Mouse (Mus musculus) liver, embryonic 14.5 days (tissue): Measurements from ENCODE around the gene Vegfa. TPM values are rescaled to one million over a fixed set of nuclear protein-coding genes. Genes with fewer than 3 reads are reported as not detected.

ENCODE experiments used
- ATAC-seq: fragments of 200-750 bp; cut with Nextera tagmentation; 2 replicates; pipeline ENCODE4 v1.8.0; 2017; ENCODE audit warnings: moderate number of reproducible peaks, mild to moderate bottlenecking, moderate library complexity; ENCODE audit not compliant: insufficient read depth
- DNase-seq, 3 experiments: peaks; one replicate each; pipeline ENCODE4 v3.0.0-alpha.2; 2012 to 2013; ENCODE audit warnings: low read depth in 3 of 3, low spot score in 3 of 3
- H3K27ac ChIP-seq: fragments of 300-500 bp; sonication (generic); 2 replicates; pipeline ENCODE4 v1.5.1; 2014; ENCODE audit warnings: moderate library complexity, mild to moderate bottlenecking, control low read depth, inconsistent platforms
- H3K27me3 ChIP-seq: fragments of 300-500 bp; sonication (generic); 2 replicates; pipeline ENCODE4 v1.6.1; 2014; ENCODE audit warnings: mild to moderate bottlenecking, low read length, moderate library complexity; ENCODE audit not compliant: control insufficient read depth, insufficient read depth
- H3K36me3 ChIP-seq: fragments of 300-500 bp; sonication (generic); replicated peaks from 2 replicates; pipeline ENCODE4 v1.6.1; 2014; ENCODE audit warnings: low read depth; ENCODE audit not compliant: control insufficient read depth, insufficient read depth
- H3K4me1 ChIP-seq, 2 experiments: fragments of 200-500 bp in 1 of 2; fragments of 300-500 bp in 1 of 2; sonication (generic) in 1 of 2; replicated peaks; 2 replicates each; pipeline ENCODE4 v1.6.1; 2012 to 2014; ENCODE audit warnings: antibody characterized with exemption in 1 of 2, inconsistent platforms in 1 of 2, low read length in 1 of 2; ENCODE audit not compliant: control insufficient read depth in 2 of 2, insufficient read depth in 2 of 2
- H3K4me2 ChIP-seq: fragments of 300-500 bp; sonication (generic); 2 replicates; pipeline ENCODE4 v1.6.1; 2014; ENCODE audit warnings: low read depth, mild to moderate bottlenecking, control low read depth, moderate library complexity
- H3K4me3 ChIP-seq, 2 experiments: fragments of 200-500 bp in 1 of 2; fragments of 300-500 bp in 1 of 2; sonication (generic) in 1 of 2; 2 replicates each; pipeline ENCODE4 v1.5.1; 2012 to 2014; ENCODE audit warnings: low read depth in 2 of 2, low read length in 2 of 2, mild to moderate bottlenecking in 2 of 2, control low read depth in 1 of 2, inconsistent platforms in 1 of 2, moderate library complexity in 1 of 2; ENCODE audit not compliant: insufficient read depth in 1 of 2
- H3K9ac ChIP-seq: fragments of 300-500 bp; sonication (generic); replicated peaks from 2 replicates; pipeline ENCODE4 v1.6.1; 2014; ENCODE audit warnings: mild to moderate bottlenecking, control low read depth, moderate library complexity
- H3K9me3 ChIP-seq: fragments of 300-500 bp; sonication (generic); 2 replicates; pipeline ENCODE4 v1.6.1; 2016; ENCODE audit warnings: low read length, mixed read lengths; ENCODE audit not compliant: control insufficient read depth
- CTCF ChIP-seq: IDR thresholded peaks from 2 replicates; pipeline ENCODE4 v1.5.1; 2016; ENCODE audit warnings: antibody characterized with exemption, low read depth, control low read depth
- EP300 ChIP-seq: IDR thresholded peaks from 2 replicates; pipeline ENCODE4 v1.6.1; 2016; ENCODE audit warnings: antibody characterized with exemption, low read depth
- WGBS: fragments of 180-500 bp; shearing (Covaris S2); extraction: QIAGEN DNeasy Blood & Tissue Kit; methylation state at CpG from one replicate; pipeline ENCODE4 v1.1.7; 2014; ENCODE audit not compliant: insufficient replicate concordance; 5-methylcytosine and 5-hydroxymethylcytosine counted together
- polyA plus RNA-seq, 2 experiments: library from polyadenylated mRNA; depleted of rRNA in 1 of 2; stranded (reverse) in 1 of 2; unstranded in 1 of 2; fragments of >200 nt; fragmentation: Nextera tagmentation in 1 of 2; extraction: Ambion mirVana in 1 of 2; gene quantifications; 2 replicates each; pipeline versions ENCODE4 v1.2.1 to v1.2.3; 2012 to 2014

Gene Vegfa
- polyA plus RNA-seq, 2 experiments = 1.2 to 33.9 TPM

GRCm38 (mm10) chr17:46038906-46039305 lies 6.7 kb upstream of the Vegfa start:
- DNase-seq (no peak), ATAC-seq (no peak)
- TF ChIP-seq CTCF = peak; percentile 48
- no peak for TF ChIP-seq EP300
- Histone ChIP-seq H3K9ac (no peak overlapping the region), H3K27ac (no peak overlapping the region), H3K4me1 (peaks cover 3 to 13% of the 10 kb centered on the region in 2 experiments), H3K36me3 (no peaks in the 10 kb centered on the region), H3K4me2 (no peak overlapping the region), H3K4me3 (no peak overlapping the region), H3K9me3 (no peaks in the 10 kb centered on the region), H3K27me3 (no peaks in the 10 kb centered on the region)
- 43% methylated on average over 3 of the region's 3 CpGs for WGBS

- no peak for DNase-seq
- whole genome bisulfite sequencing = 71% methylated on average over 6 of the region's 6 CpGs
- Histone ChIP-seq H3K9ac (no peak overlapping the region), H3K36me3 (no peaks in the 10 kb centered on the region), H3K27me3 (no peaks in the 10 kb centered on the region), H3K4me2 (no peak overlapping the region), H3K9me3 (no peaks in the 10 kb centered on the region), H3K4me1 (peaks cover 3 to 17% of the 10 kb centered on the region in 2 experiments), H3K4me3 (no peak overlapping the region), H3K27ac (no peak overlapping the region)
- TF ChIP-seq EP300 = no peak
- TF ChIP-seq CTCF = no peak
- no peak for ATAC-seq
Measured at GRCm38 (mm10) chr17:46036400-46036799, 4.2 kb upstream of the Vegfa start.

- Histone ChIP-seq H3K4me3 (no peak overlapping the region), H3K9ac (no peak overlapping the region), H3K36me3 (no peaks in the 10 kb centered on the region), H3K4me1 (peaks cover 0 to 11% of the 10 kb centered on the region in 2 experiments), H3K9me3 (no peaks in the 10 kb centered on the region), H3K27ac (no peak overlapping the region), H3K4me2 (no peak overlapping the region), H3K27me3 (no peaks in the 10 kb centered on the region)
- 21% methylated on average over 6 of the region's 6 CpGs for WGBS
- ATAC-seq (no peak), DNase-seq (no peak)
- no peak for TF ChIP-seq CTCF
- TF ChIP-seq EP300 = no peak
Measured at GRCm38 (mm10) chr17:46034110-46034509, 1.9 kb upstream of the Vegfa start.

- TF ChIP-seq CTCF = no peak
- no peak for TF ChIP-seq EP300
- no peak overlapping the region for H3K27ac ChIP-seq
- DNase-seq = no peak
- H3K27me3 ChIP-seq = no peaks in the 10 kb centered on the region
- H3K9ac ChIP-seq = no peak overlapping the region
- WGBS = 46% methylated on average over 2 of the region's 2 CpGs
- no peaks in the 10 kb centered on the region for H3K36me3 ChIP-seq
- peaks cover 0 to 15% of the 10 kb centered on the region in 2 experiments for H3K4me1 ChIP-seq
- H3K4me2 ChIP-seq = no peak overlapping the region
- ATAC-seq = no peak
- no peaks in the 10 kb centered on the region for H3K9me3 ChIP-seq
- no peak overlapping the region for H3K4me3 ChIP-seq
Measured at GRCm38 (mm10) chr17:46033607-46034006, 1.4 kb upstream of the Vegfa start.

- Histone ChIP-seq H3K4me2 (peak overlapping the region; percentile 88; the same call in 1 of the 2 replicates), H3K9me3 (no peaks in the 10 kb centered on the region), H3K36me3 (no peaks in the 10 kb centered on the region), H3K27me3 (no peaks in the 10 kb centered on the region), H3K4me3 (no peak overlapping the region), H3K4me1 (peaks cover 0 to 18% of the 10 kb centered on the region in 2 experiments), H3K27ac (no peak overlapping the region), H3K9ac (no peak overlapping the region)
- ATAC-seq (no peak), DNase-seq (no peak)
- no peak for TF ChIP-seq CTCF
- no peak for TF ChIP-seq EP300
- 49% methylated on average over 6 of the region's 6 CpGs for WGBS
Measured at GRCm38 (mm10) chr17:46033122-46033521, 953 bp upstream of the Vegfa start.
